Mouse (Mus musculus): Measurements from ENCODE around the gene Tmem178. TPM values are rescaled to one million over a fixed set of nuclear protein-coding genes. Genes with fewer than 3 reads are reported as not detected.

Tmem178 gene
- total and polyA plus RNA-seq, 2 experiments = 0.28 to 0.49 TPM

- peaks cover 11% of the 10 kb centered on the region for H3K36me3 ChIP-seq (ENCODE audit: control insufficient read depth, insufficient read depth, low read length)
- no peaks in the 10 kb centered on the region for H3K4me1 ChIP-seq (ENCODE audit: control insufficient read depth, insufficient read depth, low read length)
- no peak overlapping the region for H3K4me3 ChIP-seq (ENCODE audit: insufficient read depth, low read depth, low read length)
- no peak overlapping the region for H3K9ac ChIP-seq (ENCODE audit: low read depth, low read length)
- TF ChIP-seq POLR2A (IDR thresholded peaks at IDR 0.05; ENCODE audit: extremely low read depth, insufficient read depth, low read length) (no peak), CTCF (IDR thresholded peaks at IDR 0.05; ENCODE audit: low read depth, low read length) (no peak)
- H3K27me3 ChIP-seq (ENCODE audit: control insufficient read depth, insufficient read depth, low read length) = no peaks in the 10 kb centered on the region
- DNase-seq (ENCODE audit: extremely low read depth, low read depth, low spot score) = no peak
- 87% methylated on average over 6 of the region's 6 CpGs for WGBS
- no peak overlapping the region for H3K27ac ChIP-seq (replicated peaks; ENCODE audit: insufficient read depth, low read depth, low read length)
- no peaks in the 10 kb centered on the region for H3K79me2 ChIP-seq (ENCODE audit: control insufficient read depth, insufficient read depth, low read length)
These were observed 100.7 kb downstream of the Tmem178 start for GRCm38 (mm10) chr17:81045115-81045514.

GRCm38 (mm10) chr17:81045525-81046150 is 101.2 kb downstream of the Tmem178 start:
- Histone ChIP-seq H3K4me3 (ENCODE audit: insufficient read depth, low read depth, low read length) (no peak overlapping the region), H3K9ac (ENCODE audit: low read depth, low read length) (no peak overlapping the region), H3K27me3 (ENCODE audit: control insufficient read depth, insufficient read depth, low read length) (no peaks in the 10 kb centered on the region), H3K4me1 (ENCODE audit: control insufficient read depth, insufficient read depth, low read length) (no peaks in the 10 kb centered on the region), H3K36me3 (ENCODE audit: control insufficient read depth, insufficient read depth, low read length) (peaks cover 8% of the 10 kb centered on the region; the same call in 1 of the 2 replicates), H3K79me2 (ENCODE audit: control insufficient read depth, insufficient read depth, low read length) (no peaks in the 10 kb centered on the region), H3K27ac (replicated peaks; ENCODE audit: insufficient read depth, low read depth, low read length) (no peak overlapping the region)
- 84% methylated on average over 9 of the region's 9 CpGs for WGBS
- TF ChIP-seq CTCF (IDR thresholded peaks at IDR 0.05; ENCODE audit: low read depth, low read length) = peak; percentile 39; the same call in 1 of the 2 replicates
- no peak for TF ChIP-seq POLR2A (IDR thresholded peaks at IDR 0.05; ENCODE audit: extremely low read depth, insufficient read depth, low read length)
- peak; percentile 12 for DNase-seq (ENCODE audit: extremely low read depth, low read depth, low spot score)

- WGBS = 94% methylated on average over 7 of the region's 7 CpGs
- no peak for DNase-seq (ENCODE audit: extremely low read depth, low read depth, low spot score)
- Histone ChIP-seq H3K4me3 (ENCODE audit: insufficient read depth, low read depth, low read length) (no peak overlapping the region), H3K4me1 (ENCODE audit: control insufficient read depth, insufficient read depth, low read length) (no peaks in the 10 kb centered on the region), H3K9ac (ENCODE audit: low read depth, low read length) (no peak overlapping the region), H3K36me3 (ENCODE audit: control insufficient read depth, insufficient read depth, low read length) (peaks cover 10% of the 10 kb centered on the region), H3K79me2 (ENCODE audit: control insufficient read depth, insufficient read depth, low read length) (no peaks in the 10 kb centered on the region), H3K27me3 (ENCODE audit: control insufficient read depth, insufficient read depth, low read length) (no peaks in the 10 kb centered on the region), H3K27ac (replicated peaks; ENCODE audit: insufficient read depth, low read depth, low read length) (no peak overlapping the region)
- TF ChIP-seq CTCF (IDR thresholded peaks at IDR 0.05; ENCODE audit: low read depth, low read length) (no peak), POLR2A (IDR thresholded peaks at IDR 0.05; ENCODE audit: extremely low read depth, insufficient read depth, low read length) (no peak)
These were observed 103.6 kb downstream of the Tmem178 start for GRCm38 (mm10) chr17:81047930-81048564.

Other genes starting within 250 kb of the Tmem178 start
- gene Map4k3, start 216.1 kb upstream of the Tmem178 start, total RNA-seq (2014; rRNA removed) = 22.9 and 23.6 TPM in 2 replicates
- 5.6 and 5.7 TPM in 2 replicates for gene Map4k3, start 216.1 kb upstream of the Tmem178 start, polyA plus RNA-seq (2012; rRNA removed)
- gene Thumpd2, start 120.5 kb downstream of the Tmem178 start, total RNA-seq (2014; rRNA removed) = 2.0 and 2.5 TPM in 2 replicates
- gene Thumpd2, start 120.5 kb downstream of the Tmem178 start, polyA plus RNA-seq (2012; rRNA removed) = 0.90 and 1.1 TPM in 2 replicates